Mouse (Mus musculus): ENCODE measurements at regions not wholly inside any gene's neighbourhood (a gene's known extent, or its start where the extent isn't known, plus 50 kb on each side); places are given as distances from the start of the nearest gene placed in this dataset.

GRCm38 (mm10) chr6:31285064-31285463, 113.5 kb upstream of the Mkln1 start:
- Histone ChIP-seq H3K27ac (ENCODE audit: low read length) (no peak overlapping the region), H3K27me3 (ENCODE audit: control insufficient read depth, insufficient read depth, low read depth, low read length) (no peaks in the 10 kb centered on the region), H3K9me3 (replicated peaks; ENCODE audit: control insufficient read depth, low read length, poor library complexity, severe bottlenecking) (no peaks in the 10 kb centered on the region), H3K9ac (ENCODE audit: low read depth, low read length) (no peak overlapping the region), H3K36me3 (ENCODE audit: control insufficient read depth, insufficient read depth, low read length) (no peaks in the 10 kb centered on the region), H3K4me2 (ENCODE audit: low read length) (no peak overlapping the region), H3K4me3 (ENCODE audit: low read depth, low read length) (no peak overlapping the region), H3K4me1 (ENCODE audit: control insufficient read depth, insufficient read depth, low read length) (peaks cover 6% of the 10 kb centered on the region)
- no peak for ATAC-seq
- WGBS: 80% methylated on average over 19 of the region's 19 CpGs

GRCm38 (mm10) chr6:31285981-31286737, 112.4 kb upstream of the Mkln1 start:
- H3K4me2 ChIP-seq (ENCODE audit: low read length): no peak overlapping the region
- WGBS: 95% methylated on average over 11 of the region's 11 CpGs

GRCm38 (mm10) chr6:31287176-31287575, 111.4 kb upstream of the Mkln1 start:
- Histone ChIP-seq H3K9me3 (replicated peaks; ENCODE audit: control insufficient read depth, low read length, poor library complexity, severe bottlenecking) (no peaks in the 10 kb centered on the region), H3K9ac (ENCODE audit: low read depth, low read length) (no peak overlapping the region), H3K27me3 (ENCODE audit: control insufficient read depth, insufficient read depth, low read depth, low read length) (no peaks in the 10 kb centered on the region), H3K4me3 (ENCODE audit: low read depth, low read length) (no peak overlapping the region), H3K27ac (ENCODE audit: low read length) (no peak overlapping the region), H3K4me1 (ENCODE audit: control insufficient read depth, insufficient read depth, low read length) (peaks cover 6% of the 10 kb centered on the region), H3K4me2 (ENCODE audit: low read length) (no peak overlapping the region), H3K36me3 (ENCODE audit: control insufficient read depth, insufficient read depth, low read length) (no peaks in the 10 kb centered on the region)
- ATAC-seq: no peak
- 85% methylated on average over 2 of the region's 2 CpGs for WGBS

More at GRCm38 (mm10) chr6:31285981-31286737, 112.4 kb upstream of the Mkln1 start:
- H3K4me1 ChIP-seq (ENCODE audit: control insufficient read depth, insufficient read depth, low read length): peaks cover 6% of the 10 kb centered on the region
- H3K9me3 ChIP-seq (replicated peaks; ENCODE audit: control insufficient read depth, low read length, poor library complexity, severe bottlenecking): no peaks in the 10 kb centered on the region
- no peak overlapping the region for H3K9ac ChIP-seq (ENCODE audit: low read depth, low read length)
- H3K4me3 ChIP-seq (ENCODE audit: low read depth, low read length): no peak overlapping the region
- no peak for ATAC-seq
- H3K36me3 ChIP-seq (ENCODE audit: control insufficient read depth, insufficient read depth, low read length): no peaks in the 10 kb centered on the region
- no peak overlapping the region for H3K27ac ChIP-seq (ENCODE audit: low read length)
- no peaks in the 10 kb centered on the region for H3K27me3 ChIP-seq (ENCODE audit: control insufficient read depth, insufficient read depth, low read depth, low read length)

- 76% methylated on average over 7 of the region's 7 CpGs for WGBS
- H3K36me3 ChIP-seq (ENCODE audit: control insufficient read depth, insufficient read depth, low read length): no peaks in the 10 kb centered on the region
- H3K9ac ChIP-seq (ENCODE audit: low read depth, low read length): no peak overlapping the region
Observed at GRCm38 (mm10) chr6:31287686-31288085, 110.8 kb upstream of the Mkln1 start.

GRCm38 (mm10) chr6:31288421-31289233, 109.9 kb upstream of the Mkln1 start:
- Histone ChIP-seq H3K27ac (ENCODE audit: low read length) (no peak overlapping the region), H3K4me3 (ENCODE audit: low read depth, low read length) (no peak overlapping the region), H3K4me2 (ENCODE audit: low read length) (no peak overlapping the region), H3K9ac (ENCODE audit: low read depth, low read length) (no peak overlapping the region), H3K9me3 (replicated peaks; ENCODE audit: control insufficient read depth, low read length, poor library complexity, severe bottlenecking) (no peaks in the 10 kb centered on the region), H3K36me3 (ENCODE audit: control insufficient read depth, insufficient read depth, low read length) (no peaks in the 10 kb centered on the region), H3K27me3 (ENCODE audit: control insufficient read depth, insufficient read depth, low read depth, low read length) (no peaks in the 10 kb centered on the region), H3K4me1 (ENCODE audit: control insufficient read depth, insufficient read depth, low read length) (peaks cover 6% of the 10 kb centered on the region)
- ATAC-seq: no peak
- 52% methylated on average over 14 of the region's 14 CpGs for WGBS

More at GRCm38 (mm10) chr6:31287686-31288085, 110.8 kb upstream of the Mkln1 start:
- H3K4me3 ChIP-seq (ENCODE audit: low read depth, low read length): no peak overlapping the region
- peaks cover 6% of the 10 kb centered on the region for H3K4me1 ChIP-seq (ENCODE audit: control insufficient read depth, insufficient read depth, low read length)
- no peaks in the 10 kb centered on the region for H3K9me3 ChIP-seq (replicated peaks; ENCODE audit: control insufficient read depth, low read length, poor library complexity, severe bottlenecking)
- ATAC-seq: no peak
- no peak overlapping the region for H3K4me2 ChIP-seq (ENCODE audit: low read length)
- H3K27ac ChIP-seq (ENCODE audit: low read length): no peak overlapping the region
- no peaks in the 10 kb centered on the region for H3K27me3 ChIP-seq (ENCODE audit: control insufficient read depth, insufficient read depth, low read depth, low read length)

GRCm38 (mm10) chr6:31289234-31289486, 109.4 kb upstream of the Mkln1 start:
- Histone ChIP-seq H3K36me3 (ENCODE audit: control insufficient read depth, insufficient read depth, low read length) (no peaks in the 10 kb centered on the region), H3K9ac (ENCODE audit: low read depth, low read length) (no peak overlapping the region), H3K4me3 (ENCODE audit: low read depth, low read length) (no peak overlapping the region), H3K4me1 (ENCODE audit: control insufficient read depth, insufficient read depth, low read length) (peaks cover 6% of the 10 kb centered on the region), H3K27me3 (ENCODE audit: control insufficient read depth, insufficient read depth, low read depth, low read length) (no peaks in the 10 kb centered on the region), H3K4me2 (ENCODE audit: low read length) (no peak overlapping the region), H3K27ac (ENCODE audit: low read length) (no peak overlapping the region), H3K9me3 (replicated peaks; ENCODE audit: control insufficient read depth, low read length, poor library complexity, severe bottlenecking) (no peaks in the 10 kb centered on the region)
- WGBS: 92% methylated on average over 4 of the region's 4 CpGs
- ATAC-seq: no peak

- Histone ChIP-seq H3K9ac (ENCODE audit: low read depth, low read length) (no peak overlapping the region), H3K9me3 (replicated peaks; ENCODE audit: control insufficient read depth, low read length, poor library complexity, severe bottlenecking) (no peaks in the 10 kb centered on the region), H3K27me3 (ENCODE audit: control insufficient read depth, insufficient read depth, low read depth, low read length) (no peaks in the 10 kb centered on the region), H3K27ac (ENCODE audit: low read length) (no peak overlapping the region), H3K36me3 (ENCODE audit: control insufficient read depth, insufficient read depth, low read length) (no peaks in the 10 kb centered on the region), H3K4me1 (ENCODE audit: control insufficient read depth, insufficient read depth, low read length) (peaks cover 6% of the 10 kb centered on the region), H3K4me3 (ENCODE audit: low read depth, low read length) (no peak overlapping the region), H3K4me2 (ENCODE audit: low read length) (no peak overlapping the region)
- 92% methylated on average over 7 of the region's 7 CpGs for WGBS
- no peak for ATAC-seq
Observed at GRCm38 (mm10) chr6:31292081-31292480, 106.5 kb upstream of the Mkln1 start.

- H3K36me3 ChIP-seq (ENCODE audit: control insufficient read depth, insufficient read depth, low read length): no peaks in the 10 kb centered on the region
- no peak for ATAC-seq
- peaks cover 6% of the 10 kb centered on the region for H3K4me1 ChIP-seq (ENCODE audit: control insufficient read depth, insufficient read depth, low read length)
- no peaks in the 10 kb centered on the region for H3K9me3 ChIP-seq (replicated peaks; ENCODE audit: control insufficient read depth, low read length, poor library complexity, severe bottlenecking)
- no peak overlapping the region for H3K27ac ChIP-seq (ENCODE audit: low read length)
- no peak overlapping the region for H3K4me2 ChIP-seq (ENCODE audit: low read length)
- H3K4me3 ChIP-seq (ENCODE audit: low read depth, low read length): no peak overlapping the region
- WGBS: 58% methylated on average over 7 of the region's 7 CpGs
- no peak overlapping the region for H3K9ac ChIP-seq (ENCODE audit: low read depth, low read length)
- no peaks in the 10 kb centered on the region for H3K27me3 ChIP-seq (ENCODE audit: control insufficient read depth, insufficient read depth, low read depth, low read length)
Observed at GRCm38 (mm10) chr6:31293008-31293407, 105.5 kb upstream of the Mkln1 start.

GRCm38 (mm10) chr6:31299395-31299794, 99.1 kb upstream of the Mkln1 start:
- no peaks in the 10 kb centered on the region for H3K27me3 ChIP-seq (ENCODE audit: control insufficient read depth, insufficient read depth, low read depth, low read length)
- WGBS: 92% methylated on average over 7 of the region's 7 CpGs
- no peaks in the 10 kb centered on the region for H3K4me1 ChIP-seq (ENCODE audit: control insufficient read depth, insufficient read depth, low read length)
- no peak overlapping the region for H3K4me2 ChIP-seq (ENCODE audit: low read length)
- no peak overlapping the region for H3K9ac ChIP-seq (ENCODE audit: low read depth, low read length)
- no peak overlapping the region for H3K4me3 ChIP-seq (ENCODE audit: low read depth, low read length)
- ATAC-seq: no peak
- no peaks in the 10 kb centered on the region for H3K36me3 ChIP-seq (ENCODE audit: control insufficient read depth, insufficient read depth, low read length)
- no peaks in the 10 kb centered on the region for H3K9me3 ChIP-seq (replicated peaks; ENCODE audit: control insufficient read depth, low read length, poor library complexity, severe bottlenecking)
- no peak overlapping the region for H3K27ac ChIP-seq (ENCODE audit: low read length)

Data from midbrain, embryonic 16.5 days (tissue).